Mouse (Mus musculus) myocyte (in vitro differentiated cells): Measurements from ENCODE around the gene Mcub. TPM values are rescaled to one million over a fixed set of nuclear protein-coding genes. Genes with fewer than 3 reads are reported as not detected.

Experiments
- H3K27me3 ChIP-seq: one replicate; pipeline ENCODE4 v1.6.1; 2011; ENCODE audit not compliant: control insufficient read depth, insufficient read depth, insufficient read length
- H3K36me3 ChIP-seq: one replicate; pipeline ENCODE4 v1.6.1; 2011; ENCODE audit not compliant: control insufficient read depth, insufficient read depth
- H3K4me2 ChIP-seq: one replicate; pipeline ENCODE4 v1.6.1; 2011; ENCODE audit warnings: low read depth, control low read depth
- H3K4me3 ChIP-seq: one replicate; pipeline ENCODE4 v1.5.1; 2011; ENCODE audit warnings: mild to moderate bottlenecking, control low read depth, moderate library complexity
- H3K79me2 ChIP-seq: one replicate; pipeline ENCODE4 v1.6.1; 2011; ENCODE audit not compliant: control insufficient read depth, insufficient read depth
- H3ac ChIP-seq: one replicate; pipeline ENCODE4 v1.6.1; 2011; ENCODE audit not compliant: control insufficient read depth, insufficient read length
- CEBPB ChIP-seq: IDR thresholded peaks from 2 replicates; pipeline ENCODE4 v1.6.1; 2011; ENCODE audit warnings: mild to moderate bottlenecking, moderate library complexity; ENCODE audit not compliant: poor library complexity, insufficient read depth, severe bottlenecking
- E2F4 ChIP-seq: IDR thresholded peaks from one replicate; pipeline ENCODE4 v1.6.1; 2011; ENCODE audit warnings: mild to moderate bottlenecking, control low read depth, moderate library complexity; ENCODE audit not compliant: insufficient read depth
- MAX ChIP-seq: IDR thresholded peaks from one replicate; pipeline ENCODE4 v1.6.1; 2011; ENCODE audit warnings: low read depth, mild to moderate bottlenecking, control low read depth
- MYOD1 ChIP-seq, 3 experiments: IDR thresholded peaks; one replicate each; pipeline ENCODE4 v1.6.1; 2011; ENCODE audit warnings: control low read depth in 2 of 3, low read depth in 2 of 3, mild to moderate bottlenecking in 2 of 3, moderate library complexity in 1 of 3; ENCODE audit not compliant: insufficient read length in 2 of 3, control insufficient read depth in 1 of 3
- MYOG ChIP-seq, 3 experiments: IDR thresholded peaks; one replicate each; pipeline ENCODE4 v1.6.1; 2011; ENCODE audit warnings: control low read depth in 2 of 3, low read depth in 2 of 3, mild to moderate bottlenecking in 2 of 3; ENCODE audit not compliant: insufficient read length in 2 of 3, control insufficient read depth in 1 of 3, insufficient read depth in 1 of 3
- POLR2A ChIP-seq: IDR thresholded peaks from one replicate; pipeline ENCODE4 v1.6.1; 2011; ENCODE audit warnings: low read depth, mild to moderate bottlenecking, control low read depth, moderate library complexity; ENCODE audit not compliant: insufficient read length
- POLR2AphosphoS2 ChIP-seq: IDR thresholded peaks from one replicate; pipeline ENCODE4 v1.6.1; 2011; ENCODE audit warnings: low read depth, control low read depth; ENCODE audit not compliant: insufficient read length
- REST ChIP-seq: IDR thresholded peaks from one replicate; pipeline ENCODE4 v1.6.1; 2011; ENCODE audit warnings: mild to moderate bottlenecking, control low read depth, moderate library complexity; ENCODE audit not compliant: insufficient read depth, insufficient read length
- SRF ChIP-seq: IDR thresholded peaks from one replicate; pipeline ENCODE4 v1.6.1; 2011; ENCODE audit warnings: low read depth; ENCODE audit not compliant: control insufficient read depth, insufficient read length
- TCF12 ChIP-seq: IDR thresholded peaks from one replicate; pipeline ENCODE4 v1.6.1; 2011; ENCODE audit warnings: mild to moderate bottlenecking, control low read depth; ENCODE audit not compliant: poor library complexity, insufficient read depth, severe bottlenecking
- TCF3 ChIP-seq: IDR thresholded peaks from one replicate; pipeline ENCODE4 v1.6.1; 2011; ENCODE audit warnings: low read depth, control low read depth; ENCODE audit not compliant: insufficient read length
- USF1 ChIP-seq: IDR thresholded peaks from one replicate; pipeline ENCODE4 v1.6.1; 2011; ENCODE audit warnings: low read depth, mild to moderate bottlenecking, control low read depth, moderate library complexity
- polyA plus RNA-seq: library from polyadenylated mRNA; unstranded; fragments of >200 nt; fragmentation: generic; extraction: Trizol; gene quantifications from one replicate; pipeline ENCODE4 v1.2.1, GENCODE M21; 2012; ENCODE audit warnings: missing spikeins

Gene Mcub
- polyA plus RNA-seq, 1 experiment: 19.7 TPM

DNA sequence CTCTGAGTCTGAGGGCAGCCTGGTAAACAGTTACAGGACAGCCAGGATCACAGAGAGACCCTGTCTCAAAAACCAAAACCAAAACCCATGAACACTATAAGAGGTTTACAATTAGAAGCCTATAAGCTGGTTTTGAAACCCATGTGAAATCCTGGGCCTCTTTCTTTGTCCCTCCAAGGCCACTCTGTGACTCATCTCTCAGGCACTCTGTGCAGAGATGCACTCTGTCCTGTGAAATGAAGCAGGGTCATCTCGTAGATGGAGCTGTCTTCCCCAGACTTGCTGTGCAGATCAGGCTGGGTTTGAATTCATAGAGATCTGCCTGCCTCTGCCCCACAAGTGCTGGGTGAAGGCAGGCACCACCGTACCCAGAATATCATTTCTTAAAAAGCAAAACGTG, 52.6 kb downstream of the Mcub start:
- Histone ChIP-seq H3K79me2 (no peaks in the 10 kb centered on the region), H3K4me2 (no peak overlapping the region), H3ac (no peak overlapping the region), H3K36me3 (no peaks in the 10 kb centered on the region), H3K4me3 (no peak overlapping the region), H3K27me3 (no peaks in the 10 kb centered on the region)
- TF ChIP-seq MYOD1 (IDR thresholded peaks at IDR 0.05; ENCODE audit: control insufficient read depth in 1 of 3, insufficient read length in 2 of 3, low read depth in 2 of 3): no peak
- no peak for TF ChIP-seq TCF3
- no peak for TF ChIP-seq POLR2A
- TF ChIP-seq MAX: no peak
- TF ChIP-seq USF1: no peak
- no peak for TF ChIP-seq REST

GRCm38 (mm10) chr3:129913241-129913640, 56.8 kb downstream of the Mcub start:
- Histone ChIP-seq H3K79me2 (no peaks in the 10 kb centered on the region), H3K27me3 (no peaks in the 10 kb centered on the region), H3K4me2 (no peak overlapping the region), H3ac (no peak overlapping the region), H3K4me3 (no peak overlapping the region), H3K36me3 (no peaks in the 10 kb centered on the region)
- TF ChIP-seq MYOD1 (IDR thresholded peaks at IDR 0.05; ENCODE audit: control insufficient read depth in 1 of 3, insufficient read length in 2 of 3, low read depth in 2 of 3) (no peak), TCF3 (no peak), TCF12 (no peak), MAX (no peak), E2F4 (no peak), SRF (no peak), REST (no peak), USF1 (no peak), MYOG (IDR thresholded peaks at IDR 0.05; ENCODE audit: control insufficient read depth in 1 of 3, insufficient read depth in 1 of 3, insufficient read length in 2 of 3, low read depth in 2 of 3) (no peak), POLR2A (no peak), CEBPB (no peak), POLR2AphosphoS2 (no peak)

DNA sequence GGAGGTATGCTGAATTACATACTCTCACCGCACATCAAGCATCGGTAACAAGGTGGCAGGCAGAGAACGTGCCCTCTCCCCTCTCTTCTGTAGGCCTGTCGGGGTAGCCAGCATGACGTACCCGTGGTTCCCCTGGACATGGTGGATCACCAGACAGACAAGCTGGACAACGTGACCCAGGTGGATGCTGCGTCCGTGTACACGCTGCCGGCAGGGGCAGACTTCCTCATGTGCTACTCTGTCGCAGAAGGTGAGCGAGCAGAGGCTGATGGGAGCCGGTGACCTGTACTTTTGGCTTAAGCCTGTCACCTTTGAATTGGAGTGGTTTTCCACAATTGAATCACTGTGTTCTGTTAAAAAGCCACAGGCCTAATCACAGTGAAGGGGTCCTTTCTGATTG, 58.0 kb downstream of the Mcub start:
- no peak overlapping the region for H3K4me2 ChIP-seq
- no peaks in the 10 kb centered on the region for H3K79me2 ChIP-seq
- TF ChIP-seq REST (no peak), SRF (no peak), TCF12 (no peak), E2F4 (no peak), MYOG (IDR thresholded peaks at IDR 0.05; ENCODE audit: control insufficient read depth in 1 of 3, insufficient read depth in 1 of 3, insufficient read length in 2 of 3, low read depth in 2 of 3) (no peak), POLR2AphosphoS2 (no peak), TCF3 (no peak), MYOD1 (IDR thresholded peaks at IDR 0.05; ENCODE audit: control insufficient read depth in 1 of 3, insufficient read length in 2 of 3, low read depth in 2 of 3) (no peak), MAX (no peak), POLR2A (no peak), USF1 (no peak)
- no peaks in the 10 kb centered on the region for H3K27me3 ChIP-seq
- no peak overlapping the region for H3K4me3 ChIP-seq
- no peaks in the 10 kb centered on the region for H3K36me3 ChIP-seq
- no peak overlapping the region for H3ac ChIP-seq

- Histone ChIP-seq H3K27me3 (no peaks in the 10 kb centered on the region), H3K79me2 (no peaks in the 10 kb centered on the region), H3K4me3 (no peak overlapping the region), H3ac (no peak overlapping the region), H3K4me2 (no peak overlapping the region), H3K36me3 (no peaks in the 10 kb centered on the region)
- TF ChIP-seq MAX: no peak
- TF ChIP-seq USF1: no peak
- TF ChIP-seq SRF: no peak
- TF ChIP-seq REST: no peak
- TF ChIP-seq POLR2A: no peak
- TF ChIP-seq MYOD1 (IDR thresholded peaks at IDR 0.05; ENCODE audit: control insufficient read depth in 1 of 3, insufficient read length in 2 of 3, low read depth in 2 of 3): no peak
- TF ChIP-seq TCF3: no peak
- no peak for TF ChIP-seq E2F4
- no peak for TF ChIP-seq POLR2AphosphoS2
- TF ChIP-seq CEBPB: no peak
Measured at GRCm38 (mm10) chr3:129904381-129905132, 65.4 kb downstream of the Mcub start.
